Mouse (Mus musculus): ENCODE measurements around the gene Aacs. TPM values are rescaled to one million over a fixed set of nuclear protein-coding genes. Genes with fewer than 3 reads are reported as not detected.
"Not testable (repeated sequence)": the region's sequence is repeated elsewhere in the genome, so short reads cannot be mapped to it uniquely, and the experiment has no call there.

Gene Aacs
- total and polyA plus RNA-seq, 3 experiments = 21.3 to 48.8 (median 39.8) TPM

- H3K9ac ChIP-seq (ENCODE audit: insufficient read depth, low read depth); H3K9me3 ChIP-seq (replicated peaks; ENCODE audit: low read length); DNase-seq (ENCODE audit: extremely low read depth); H3K27ac ChIP-seq (ENCODE audit: insufficient read depth, low read depth); H3K27me3 ChIP-seq (replicated peaks); H3K79me2 ChIP-seq (replicated peaks; ENCODE audit: control insufficient read depth, extremely low read depth, insufficient read depth, poor library complexity, severe bottlenecking); dilution Hi-C loops (cut with MboI; ENCODE audit: extremely low pct_ligation_motif_present, extremely low pct_unique_long_range_greater_than_20kb, low sequenced_read_pairs); H3K4me3 ChIP-seq (replicated peaks in 1 of 3; ENCODE audit: low read depth in 2 of 3, low read length in 2 of 3, poor library complexity in 1 of 3); H3K4me2 ChIP-seq (ENCODE audit: insufficient read depth, low read depth, poor library complexity, severe bottlenecking): not testable (repeated sequence)
- peak in 1 of 2 experiments; percentile 18; a peak in 1 of 4 replicates for TF ChIP-seq CTCF (conservative IDR thresholded peaks at IDR 0.05 in 1 of 2, IDR thresholded peaks at IDR 0.05 in 1 of 2; ENCODE audit: low read depth in 2 of 2, low read length in 2 of 2)
- Histone ChIP-seq H3K36me3 (replicated peaks in 1 of 2; ENCODE audit: control insufficient read depth in 1 of 2, insufficient read depth in 1 of 2, low read length in 1 of 2) (peaks cover 26 to 66% of the 10 kb centered on the region in 2 experiments), H3K4me1 (ENCODE audit: control insufficient read depth in 1 of 2, insufficient read depth in 2 of 2) (peaks cover 14 to 62% of the 10 kb centered on the region in 2 experiments)
- in situ Hi-C loops (cut with MboI; ENCODE audit: low pct_ligation_motif_present, low pct_unique_long_range_greater_than_20kb, low sequenced_read_pairs) = loop anchor here (10.0 kb wide), 2 partner anchors 114 to 204 kb away; no protein-coding TSS in a partner anchor
These were observed 13.3 kb downstream of the Aacs start for GRCm38 (mm10) chr5:125488953-125489352.

- H3K27ac ChIP-seq (ENCODE audit: insufficient read depth, low read depth) = no peak overlapping the region
- H3K4me3 ChIP-seq (replicated peaks in 1 of 3; ENCODE audit: low read depth in 2 of 3, low read length in 2 of 3, poor library complexity in 1 of 3) = no peak overlapping the region
- in situ Hi-C loops (cut with MboI; ENCODE audit: low pct_ligation_motif_present, low pct_unique_long_range_greater_than_20kb, low sequenced_read_pairs) (no loop called here), dilution Hi-C loops (cut with MboI; ENCODE audit: extremely low pct_ligation_motif_present, extremely low pct_unique_long_range_greater_than_20kb, low sequenced_read_pairs) (no loop called here)
- H3K36me3 ChIP-seq (replicated peaks in 1 of 2; ENCODE audit: control insufficient read depth in 1 of 2, insufficient read depth in 1 of 2, low read length in 1 of 2) = peaks cover 23 to 72% of the 10 kb centered on the region in 2 experiments
- DNase-seq (ENCODE audit: extremely low read depth) = no peak
- no peaks in the 10 kb centered on the region for H3K79me2 ChIP-seq (replicated peaks; ENCODE audit: control insufficient read depth, extremely low read depth, insufficient read depth, poor library complexity, severe bottlenecking)
- H3K4me2 ChIP-seq (ENCODE audit: insufficient read depth, low read depth, poor library complexity, severe bottlenecking) = no peak overlapping the region
- H3K27me3 ChIP-seq (replicated peaks) = no peaks in the 10 kb centered on the region
- TF ChIP-seq MEF2A (IDR thresholded peaks at IDR 0.05; ENCODE audit: borderline replicate concordance, low read depth, low read length) = no peak
- TF ChIP-seq TCF12 (IDR thresholded peaks at IDR 0.05; ENCODE audit: low read depth, low read length) = no peak
- TF ChIP-seq KAT2A (IDR thresholded peaks at IDR 0.05; ENCODE audit: insufficient replicate concordance, low read length) = no peak
- TF ChIP-seq MAX (IDR thresholded peaks at IDR 0.05; ENCODE audit: low read length) = no peak
- TF ChIP-seq ZKSCAN1 (IDR thresholded peaks at IDR 0.05; ENCODE audit: borderline replicate concordance, low read depth, low read length) = no peak
- TF ChIP-seq NRF1 (IDR thresholded peaks at IDR 0.05; ENCODE audit: low read depth, low read length) = no peak
- TF ChIP-seq POLR2A (IDR thresholded peaks at IDR 0.05; ENCODE audit: low read depth, low read length) = no peak
- no peak for TF ChIP-seq MAFK (IDR thresholded peaks at IDR 0.05; ENCODE audit: insufficient replicate concordance, low read length)
- no peak for TF ChIP-seq MYC (IDR thresholded peaks at IDR 0.05; ENCODE audit: low read depth, low read length)
- H3K4me1 ChIP-seq (ENCODE audit: control insufficient read depth in 1 of 2, insufficient read depth in 2 of 2) = peaks cover 10 to 42% of the 10 kb centered on the region in 2 experiments
- no peak overlapping the region for H3K9ac ChIP-seq (ENCODE audit: insufficient read depth, low read depth)
- no peaks in the 10 kb centered on the region for H3K9me3 ChIP-seq (replicated peaks; ENCODE audit: low read length)
These were observed 15.5 kb downstream of the Aacs start for GRCm38 (mm10) chr5:125491107-125491506.

GRCm38 (mm10) chr5:125492379-125493092, 16.9 kb downstream of the Aacs start:
- H3K4me1 ChIP-seq (ENCODE audit: control insufficient read depth in 1 of 2, insufficient read depth in 2 of 2) = peaks cover 8 to 31% of the 10 kb centered on the region in 2 experiments
- H3K9me3 ChIP-seq (replicated peaks; ENCODE audit: low read length) = no peaks in the 10 kb centered on the region
- in situ Hi-C loops (cut with MboI; ENCODE audit: low pct_ligation_motif_present, low pct_unique_long_range_greater_than_20kb, low sequenced_read_pairs) (no loop called here), dilution Hi-C loops (cut with MboI; ENCODE audit: extremely low pct_ligation_motif_present, extremely low pct_unique_long_range_greater_than_20kb, low sequenced_read_pairs) (no loop called here)
- H3K9ac ChIP-seq (ENCODE audit: insufficient read depth, low read depth) = no peak overlapping the region
- no peaks in the 10 kb centered on the region for H3K79me2 ChIP-seq (replicated peaks; ENCODE audit: control insufficient read depth, extremely low read depth, insufficient read depth, poor library complexity, severe bottlenecking)
- peaks cover 23 to 65% of the 10 kb centered on the region in 2 experiments for H3K36me3 ChIP-seq (replicated peaks in 1 of 2; ENCODE audit: control insufficient read depth in 1 of 2, insufficient read depth in 1 of 2, low read length in 1 of 2)
- H3K4me2 ChIP-seq (ENCODE audit: insufficient read depth, low read depth, poor library complexity, severe bottlenecking) = no peak overlapping the region
- peak; percentile 33 for DNase-seq (ENCODE audit: extremely low read depth)
- TF ChIP-seq SIN3A (IDR thresholded peaks at IDR 0.05; ENCODE audit: low read length) (no peak), MAZ (IDR thresholded peaks at IDR 0.05; ENCODE audit: low read depth, low read length) (no peak), TBP (conservative IDR thresholded peaks at IDR 0.05; ENCODE audit: low read depth, low read length) (no peak), ETS1 (conservative IDR thresholded peaks at IDR 0.05; ENCODE audit: low read depth, low read length) (no peak), ZC3H11A (IDR thresholded peaks at IDR 0.05; ENCODE audit: low read depth, low read length) (no peak), NELFE (IDR thresholded peaks at IDR 0.05; ENCODE audit: low read depth, low read length) (no peak), MAX (IDR thresholded peaks at IDR 0.05; ENCODE audit: low read length) (no peak), SMC3 (IDR thresholded peaks at IDR 0.05; ENCODE audit: low read depth, low read length) (no peak), RCOR1 (conservative IDR thresholded peaks at IDR 0.05; ENCODE audit: low read depth, low read length) (no peak), MAFK (IDR thresholded peaks at IDR 0.05; ENCODE audit: insufficient replicate concordance, low read length) (no peak), UBTF (IDR thresholded peaks at IDR 0.05; ENCODE audit: low read depth, low read length) (no peak), CHD2 (IDR thresholded peaks at IDR 0.05; ENCODE audit: low read length) (no peak)
- no peaks in the 10 kb centered on the region for H3K27me3 ChIP-seq (replicated peaks)
- no peak overlapping the region for H3K27ac ChIP-seq (ENCODE audit: insufficient read depth, low read depth)
- H3K4me3 ChIP-seq (replicated peaks in 1 of 3; ENCODE audit: low read depth in 2 of 3, low read length in 2 of 3, poor library complexity in 1 of 3) = no peak overlapping the region
